Mouse (Mus musculus): ENCODE results near the gene Pold1. TPM values are rescaled to one million over a fixed set of nuclear protein-coding genes. Genes with fewer than 3 reads are reported as not detected.

Gene Pold1
- polyA plus RNA-seq, 1 experiment from 2014 or later, result 20.5 TPM

Small RNA genes lying within 50 kb of the gene (microRNA-seq; reads per million reads assigned to microRNA genes)
- not detected for gene Mir7053

Other genes with a start within 250 kb of the Pold1 start
- gene Clec11a, start 241.9 kb downstream of the Pold1 start, polyA plus RNA-seq (2015; fragmentation: Nextera tagmentation; extraction: Ambion mirVana), result 3.5 and 3.6 TPM in 2 replicates
- 33.1 and 33.6 TPM in 2 replicates for gene Shank1, start 238.6 kb downstream of the Pold1 start, polyA plus RNA-seq (2015; fragmentation: Nextera tagmentation; extraction: Ambion mirVana)
- gene Syt3, start 164.7 kb downstream of the Pold1 start, polyA plus RNA-seq (2015; fragmentation: Nextera tagmentation; extraction: Ambion mirVana), result 74.8 and 75.6 TPM in 2 replicates
- 3.6 and 3.8 TPM in 2 replicates for gene 1700008O03Rik, start 163.0 kb downstream of the Pold1 start, polyA plus RNA-seq (2015; fragmentation: Nextera tagmentation; extraction: Ambion mirVana)
- 12.4 and 12.6 TPM in 2 replicates for gene Lrrc4b, start 119.8 kb downstream of the Pold1 start, polyA plus RNA-seq (2015; fragmentation: Nextera tagmentation; extraction: Ambion mirVana)
- 3.1 and 3.9 TPM in 2 replicates for gene Aspdh, start 83.5 kb downstream of the Pold1 start, polyA plus RNA-seq (2015; fragmentation: Nextera tagmentation; extraction: Ambion mirVana)
- 42.5 and 46.2 TPM in 2 replicates for gene Josd2, start 80.9 kb downstream of the Pold1 start, polyA plus RNA-seq (2015; fragmentation: Nextera tagmentation; extraction: Ambion mirVana)
- gene Emc10, start 52.3 kb downstream of the Pold1 start, polyA plus RNA-seq (2015; fragmentation: Nextera tagmentation; extraction: Ambion mirVana), result 145 and 150 TPM in 2 replicates
- 20.4 and 23.7 TPM in 2 replicates for gene Fam71e1, start 52.3 kb downstream of the Pold1 start, polyA plus RNA-seq (2015; fragmentation: Nextera tagmentation; extraction: Ambion mirVana)
- gene Mybpc2, start 24.2 kb downstream of the Pold1 start, polyA plus RNA-seq (2015; fragmentation: Nextera tagmentation; extraction: Ambion mirVana), result 0.14 and 0.15 TPM in 2 replicates
- gene Spib, start 16.8 kb downstream of the Pold1 start, polyA plus RNA-seq (2015; fragmentation: Nextera tagmentation; extraction: Ambion mirVana), result not detected in 2 replicates
- 62.0 and 66.1 TPM in 2 replicates for gene Nr1h2, start 5.1 kb upstream of the Pold1 start, polyA plus RNA-seq (2015; fragmentation: Nextera tagmentation; extraction: Ambion mirVana)
- 1.1 and 1.6 TPM in 2 replicates for gene Napsa, start 23.5 kb upstream of the Pold1 start, polyA plus RNA-seq (2015; fragmentation: Nextera tagmentation; extraction: Ambion mirVana)
- gene Kcnc3, start 41.8 kb upstream of the Pold1 start, polyA plus RNA-seq (2015; fragmentation: Nextera tagmentation; extraction: Ambion mirVana), result 6.4 and 8.5 TPM in 2 replicates
- 5.0 and 8.0 TPM in 2 replicates for gene Myh14, start 122.0 kb upstream of the Pold1 start, polyA plus RNA-seq (2015; fragmentation: Nextera tagmentation; extraction: Ambion mirVana)
- not detected in 2 replicates for gene Izumo2, start 159.9 kb upstream of the Pold1 start, polyA plus RNA-seq (2015; fragmentation: Nextera tagmentation; extraction: Ambion mirVana)
- gene Vrk3, start 199.6 kb upstream of the Pold1 start, polyA plus RNA-seq (2015; fragmentation: Nextera tagmentation; extraction: Ambion mirVana), result 31.2 and 34.0 TPM in 2 replicates
- 1.1 and 1.4 TPM in 2 replicates for gene Zfp473, start 202.2 kb upstream of the Pold1 start, polyA plus RNA-seq (2015; fragmentation: Nextera tagmentation; extraction: Ambion mirVana)

Data from hindbrain, embryonic 16.5 days (tissue).